Mouse (Mus musculus): ENCODE measurements around the gene Ptprh. TPM values are rescaled to one million over a fixed set of nuclear protein-coding genes. Genes with fewer than 3 reads are reported as not detected.

The Ptprh gene
- polyA plus RNA-seq, 1 experiment, result not detected

- Histone ChIP-seq H3K27ac (ENCODE audit: insufficient read depth, low read length) (no peak overlapping the region), H3K9ac (ENCODE audit: low read depth, poor library complexity, severe bottlenecking) (no peak overlapping the region), H3K36me3 (ENCODE audit: control insufficient read depth, insufficient read depth, low read length, poor library complexity, severe bottlenecking) (peaks cover 10% of the 10 kb centered on the region; the same call in 1 of the 2 replicates), H3K4me1 (ENCODE audit: control insufficient read depth, insufficient read depth, low read length) (no peaks in the 10 kb centered on the region), H3K9me3 (replicated peaks; ENCODE audit: control insufficient read depth, insufficient read depth, low read length, poor library complexity, severe bottlenecking) (no peaks in the 10 kb centered on the region), H3K4me3 (ENCODE audit: low read depth, low read length) (no peak overlapping the region), H3K27me3 (ENCODE audit: control insufficient read depth, insufficient read depth, low read length, poor library complexity, severe bottlenecking) (no peaks in the 10 kb centered on the region)
- TF ChIP-seq POLR2A (IDR thresholded peaks at IDR 0.05; ENCODE audit: insufficient read depth, low read length) (no peak), EP300 (IDR thresholded peaks at IDR 0.05; ENCODE audit: insufficient read depth, low read depth, low read length) (no peak), CTCF (IDR thresholded peaks at IDR 0.05; ENCODE audit: low read depth, low read length) (no peak)
Observed at GRCm38 (mm10) chr7:4630198-4630597, 26.4 kb upstream of the Ptprh start.

- Histone ChIP-seq H3K9ac (ENCODE audit: low read depth, poor library complexity, severe bottlenecking) (no peak overlapping the region), H3K4me3 (ENCODE audit: low read depth, low read length) (no peak overlapping the region), H3K36me3 (ENCODE audit: control insufficient read depth, insufficient read depth, low read length, poor library complexity, severe bottlenecking) (peaks cover 10% of the 10 kb centered on the region; the same call in 1 of the 2 replicates), H3K4me1 (ENCODE audit: control insufficient read depth, insufficient read depth, low read length) (no peaks in the 10 kb centered on the region), H3K9me3 (replicated peaks; ENCODE audit: control insufficient read depth, insufficient read depth, low read length, poor library complexity, severe bottlenecking) (no peaks in the 10 kb centered on the region), H3K27ac (ENCODE audit: insufficient read depth, low read length) (no peak overlapping the region), H3K27me3 (ENCODE audit: control insufficient read depth, insufficient read depth, low read length, poor library complexity, severe bottlenecking) (no peaks in the 10 kb centered on the region)
- no peak for TF ChIP-seq EP300 (IDR thresholded peaks at IDR 0.05; ENCODE audit: insufficient read depth, low read depth, low read length)
- no peak for TF ChIP-seq CTCF (IDR thresholded peaks at IDR 0.05; ENCODE audit: low read depth, low read length)
- TF ChIP-seq POLR2A (IDR thresholded peaks at IDR 0.05; ENCODE audit: insufficient read depth, low read length), result no peak
Observed at GRCm38 (mm10) chr7:4629586-4629985, 25.7 kb upstream of the Ptprh start.

GRCm38 (mm10) chr7:4625928-4626327 lies 22.1 kb upstream of the Ptprh start:
- TF ChIP-seq CTCF (IDR thresholded peaks at IDR 0.05; ENCODE audit: low read depth, low read length), result no peak
- no peak for TF ChIP-seq POLR2A (IDR thresholded peaks at IDR 0.05; ENCODE audit: insufficient read depth, low read length)
- TF ChIP-seq EP300 (IDR thresholded peaks at IDR 0.05; ENCODE audit: insufficient read depth, low read depth, low read length), result no peak

DNA sequence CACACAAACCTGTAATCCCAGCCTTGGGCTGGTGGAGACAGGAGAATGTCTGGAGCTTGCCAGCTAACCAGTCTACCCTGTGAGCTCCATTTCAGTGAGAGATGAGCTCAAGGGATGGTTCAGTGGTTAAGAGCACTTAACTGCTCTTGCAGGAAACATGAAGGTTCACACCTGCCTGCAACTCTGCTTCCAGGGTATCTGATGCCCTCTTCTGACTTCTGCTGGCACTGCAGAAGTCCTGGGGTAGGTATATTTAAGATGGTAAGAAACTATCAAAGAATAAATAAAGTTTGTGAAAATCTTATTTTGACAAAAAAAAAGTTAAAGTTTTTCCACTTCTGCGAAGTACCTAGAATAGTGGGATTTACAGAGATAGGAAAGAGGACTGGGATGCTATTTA lies 20.5 kb upstream of the Ptprh start:
- no peaks in the 10 kb centered on the region for H3K27me3 ChIP-seq (ENCODE audit: control insufficient read depth, insufficient read depth, low read length, poor library complexity, severe bottlenecking)
- H3K4me3 ChIP-seq (ENCODE audit: low read depth, low read length), result no peak overlapping the region
- 0 out of 2 replicates have a peak, but pooled peaks cover 2% of the 10 kb centered on the region for H3K36me3 ChIP-seq (ENCODE audit: control insufficient read depth, insufficient read depth, low read length, poor library complexity, severe bottlenecking)
- no peak overlapping the region for H3K9ac ChIP-seq (ENCODE audit: low read depth, poor library complexity, severe bottlenecking)
- H3K9me3 ChIP-seq (replicated peaks; ENCODE audit: control insufficient read depth, insufficient read depth, low read length, poor library complexity, severe bottlenecking), result no peaks in the 10 kb centered on the region
- no peak for TF ChIP-seq EP300 (IDR thresholded peaks at IDR 0.05; ENCODE audit: insufficient read depth, low read depth, low read length)
- no peak for TF ChIP-seq CTCF (IDR thresholded peaks at IDR 0.05; ENCODE audit: low read depth, low read length)
- TF ChIP-seq POLR2A (IDR thresholded peaks at IDR 0.05; ENCODE audit: insufficient read depth, low read length), result no peak
- no peak overlapping the region for H3K27ac ChIP-seq (ENCODE audit: insufficient read depth, low read length)
- H3K4me1 ChIP-seq (ENCODE audit: control insufficient read depth, insufficient read depth, low read length), result no peaks in the 10 kb centered on the region

More at GRCm38 (mm10) chr7:4625928-4626327, 22.1 kb upstream of the Ptprh start:
- Histone ChIP-seq H3K4me1 (ENCODE audit: control insufficient read depth, insufficient read depth, low read length) (no peaks in the 10 kb centered on the region), H3K36me3 (ENCODE audit: control insufficient read depth, insufficient read depth, low read length, poor library complexity, severe bottlenecking) (0 out of 2 replicates have a peak, but pooled peaks cover 2% of the 10 kb centered on the region), H3K27ac (ENCODE audit: insufficient read depth, low read length) (no peak overlapping the region), H3K4me3 (ENCODE audit: low read depth, low read length) (no peak overlapping the region), H3K9ac (ENCODE audit: low read depth, poor library complexity, severe bottlenecking) (no peak overlapping the region), H3K27me3 (ENCODE audit: control insufficient read depth, insufficient read depth, low read length, poor library complexity, severe bottlenecking) (no peaks in the 10 kb centered on the region), H3K9me3 (replicated peaks; ENCODE audit: control insufficient read depth, insufficient read depth, low read length, poor library complexity, severe bottlenecking) (no peaks in the 10 kb centered on the region)

DNA sequence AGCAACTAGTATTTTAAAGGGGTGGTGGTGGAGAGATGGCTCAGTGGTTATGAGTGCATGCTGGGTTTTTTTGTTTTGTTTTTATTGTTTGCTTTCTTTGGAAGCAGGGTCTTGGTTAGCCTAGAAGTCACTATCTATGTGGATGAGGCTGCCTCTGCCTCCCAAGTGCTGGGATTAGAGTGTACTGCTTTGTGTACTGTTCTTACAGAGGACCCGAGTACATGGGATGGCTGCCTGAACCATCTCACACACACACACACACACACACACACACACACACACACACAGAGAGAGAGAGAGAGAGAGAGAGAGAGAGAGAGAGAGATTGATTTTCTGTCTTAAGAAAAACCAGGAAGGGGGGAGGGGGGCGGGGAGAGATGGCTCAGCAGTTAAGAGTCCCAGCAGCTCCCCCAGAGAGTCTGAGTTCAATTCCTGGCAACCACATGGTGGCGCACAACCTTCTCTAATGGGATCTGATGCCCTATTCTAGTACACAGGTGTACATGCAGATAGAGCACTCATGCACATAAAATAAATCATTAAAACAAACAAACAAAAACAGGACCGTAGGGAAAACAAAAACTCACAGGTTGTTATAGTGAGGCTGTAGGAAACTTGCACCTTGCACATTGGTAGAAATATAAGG lies 19.8 kb upstream of the Ptprh start:
- no peaks in the 10 kb centered on the region for H3K36me3 ChIP-seq (ENCODE audit: control insufficient read depth, insufficient read depth, low read length, poor library complexity, severe bottlenecking)
- no peak overlapping the region for H3K27ac ChIP-seq (ENCODE audit: insufficient read depth, low read length)
- TF ChIP-seq POLR2A (IDR thresholded peaks at IDR 0.05; ENCODE audit: insufficient read depth, low read length), result no peak
- TF ChIP-seq CTCF (IDR thresholded peaks at IDR 0.05; ENCODE audit: low read depth, low read length), result peak; percentile 55
- H3K27me3 ChIP-seq (ENCODE audit: control insufficient read depth, insufficient read depth, low read length, poor library complexity, severe bottlenecking), result no peaks in the 10 kb centered on the region
- no peaks in the 10 kb centered on the region for H3K9me3 ChIP-seq (replicated peaks; ENCODE audit: control insufficient read depth, insufficient read depth, low read length, poor library complexity, severe bottlenecking)
- no peak overlapping the region for H3K4me3 ChIP-seq (ENCODE audit: low read depth, low read length)
- H3K9ac ChIP-seq (ENCODE audit: low read depth, poor library complexity, severe bottlenecking), result no peak overlapping the region
- no peaks in the 10 kb centered on the region for H3K4me1 ChIP-seq (ENCODE audit: control insufficient read depth, insufficient read depth, low read length)

DNA sequence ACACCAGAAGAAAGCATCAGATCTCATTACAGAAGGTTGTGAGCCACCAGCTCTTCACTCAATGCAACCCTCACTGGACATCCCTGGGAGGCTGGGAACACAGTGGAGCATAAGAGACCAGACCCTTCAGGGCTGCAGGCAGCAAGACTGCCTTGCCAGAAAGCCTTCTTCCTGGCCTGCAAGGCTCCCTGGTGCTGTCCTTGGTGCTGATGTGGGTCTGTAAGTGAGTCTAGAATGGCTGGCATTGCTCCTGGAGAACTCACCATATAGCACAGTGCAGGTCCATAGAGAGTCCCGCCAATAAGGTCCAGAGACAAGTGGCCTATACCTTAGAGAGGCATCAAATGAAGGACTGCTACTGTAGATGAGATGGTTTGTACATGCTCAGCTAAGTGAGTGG lies 16.1 kb upstream of the Ptprh start:
- Histone ChIP-seq H3K4me3 (ENCODE audit: low read depth, low read length) (no peak overlapping the region), H3K9ac (ENCODE audit: low read depth, poor library complexity, severe bottlenecking) (no peak overlapping the region), H3K27me3 (ENCODE audit: control insufficient read depth, insufficient read depth, low read length, poor library complexity, severe bottlenecking) (no peaks in the 10 kb centered on the region), H3K36me3 (ENCODE audit: control insufficient read depth, insufficient read depth, low read length, poor library complexity, severe bottlenecking) (no peaks in the 10 kb centered on the region), H3K9me3 (replicated peaks; ENCODE audit: control insufficient read depth, insufficient read depth, low read length, poor library complexity, severe bottlenecking) (no peaks in the 10 kb centered on the region), H3K4me1 (ENCODE audit: control insufficient read depth, insufficient read depth, low read length) (no peaks in the 10 kb centered on the region), H3K27ac (ENCODE audit: insufficient read depth, low read length) (no peak overlapping the region)
- no peak for TF ChIP-seq POLR2A (IDR thresholded peaks at IDR 0.05; ENCODE audit: insufficient read depth, low read length)
